Mouse (Mus musculus) lung, adult 2 months (tissue): ENCODE data around the gene Zmat3. TPM values are rescaled to one million over a fixed set of nuclear protein-coding genes. Genes with fewer than 3 reads are reported as not detected.
A peak's percentile ranks its signal among the peaks of the same experiment; 100 is the strongest.

Experiments used
- DNase-seq: peaks from one replicate; pipeline ENCODE4 v3.0.0; 2022
- H3K4me1 ChIP-seq: fragments of 200-500 bp; 2 replicates; pipeline ENCODE4 v1.6.1; 2011; ENCODE audit warnings: low read length; ENCODE audit not compliant: control insufficient read depth, insufficient read depth
- H3K4me3 ChIP-seq: fragments of 200-500 bp; replicated peaks from 2 replicates; pipeline ENCODE3; 2011; ENCODE audit warnings: low read depth, mild to moderate bottlenecking, control low read depth, low read length; ENCODE audit errors: extremely low read depth
- CTCF ChIP-seq: fragments of 200-500 bp; IDR thresholded peaks from 2 replicates; pipeline ENCODE4 v1.5.1; 2011; ENCODE audit warnings: mild to moderate bottlenecking, low read length, control low read depth; ENCODE audit not compliant: insufficient read depth
- POLR2A ChIP-seq: fragments of 200-500 bp; IDR thresholded peaks from 2 replicates; pipeline ENCODE4 v1.6.1; 2011; ENCODE audit warnings: low read depth, mild to moderate bottlenecking, control low read depth, low read length, borderline replicate concordance; ENCODE audit errors: extremely low read depth
- WGBS: fragments of 180-500 bp; shearing (Covaris S2); methylation state at CpG from one replicate; pipeline ENCODE4 v1.1.7; 2018; 5-methylcytosine and 5-hydroxymethylcytosine counted together
- polyA plus RNA-seq: library from polyadenylated mRNA; depleted of rRNA; stranded (reverse); fragments of >200 nt; gene quantifications from 2 replicates; pipeline ENCODE4 v1.2.3, GENCODE M21; 2012; rRNA removed

Zmat3 gene
- polyA plus RNA-seq, 1 experiment, result 10.8 TPM

DNA sequence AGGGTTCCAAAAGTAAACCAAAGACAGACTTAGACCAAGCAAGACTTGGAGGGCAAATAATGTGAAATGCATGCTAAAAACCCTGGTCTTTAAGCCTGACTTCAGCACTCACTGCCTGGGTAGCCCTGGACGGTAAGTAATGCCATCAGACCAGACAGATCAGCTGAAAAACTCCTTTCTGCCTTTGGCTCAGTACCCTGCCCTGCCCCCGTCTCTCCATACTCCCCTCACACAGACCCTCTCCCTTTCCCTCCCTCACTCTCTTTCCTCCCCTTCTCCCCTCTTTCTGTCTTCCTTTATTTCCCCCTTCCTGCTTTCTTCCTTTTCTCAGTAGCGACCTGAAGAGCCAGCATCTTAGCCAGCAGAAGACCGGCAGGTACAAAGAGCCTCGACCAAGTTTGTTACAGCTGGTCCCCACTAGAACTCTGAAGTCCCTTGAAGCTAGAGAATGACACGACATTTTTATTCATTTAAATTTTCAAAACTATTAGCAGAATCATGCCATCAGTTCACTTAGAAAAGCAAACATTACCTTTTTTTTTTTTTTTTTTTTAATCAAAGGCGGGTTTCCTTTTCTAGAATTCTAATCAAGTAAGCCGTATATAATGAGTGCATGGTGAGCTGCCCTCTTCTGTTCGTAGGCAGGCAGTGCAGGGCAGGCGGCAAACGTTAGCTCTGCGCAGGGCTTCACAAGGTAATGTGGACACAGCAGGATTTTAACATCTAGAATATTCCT lies 48.5 kb downstream of the Zmat3 start:
- Histone ChIP-seq H3K4me1 (no peaks in the 10 kb centered on the region), H3K4me3 (no peak overlapping the region)
- 24% methylated on average over 12 of the region's 12 CpGs for WGBS
- peak; percentile 27 for DNase-seq
- TF ChIP-seq POLR2A (no peak), CTCF (peak; percentile 86)

DNA sequence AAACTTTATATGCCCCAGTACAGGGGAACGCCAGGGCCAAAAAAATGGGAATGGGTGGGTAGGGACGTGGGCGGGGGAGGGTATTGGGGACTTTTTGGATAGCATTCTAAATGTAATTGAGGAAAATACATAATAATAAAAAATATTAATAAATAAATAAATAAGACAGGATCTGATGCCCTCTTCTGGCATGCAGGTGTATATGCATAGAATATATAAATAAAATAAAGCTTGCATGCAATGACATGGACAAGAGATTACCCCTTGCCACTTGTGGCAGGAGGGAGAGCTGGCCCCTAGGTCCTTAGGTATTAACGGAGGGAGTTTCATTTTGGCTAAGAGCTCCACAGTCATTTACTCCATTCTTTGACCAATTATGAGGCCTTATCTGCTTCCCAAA lies 51.1 kb downstream of the Zmat3 start:
- DNase-seq, result no peak
- 93% methylated on average over 4 of the region's 4 CpGs for WGBS
- TF ChIP-seq POLR2A (no peak), CTCF (no peak)
- H3K4me1 ChIP-seq, result no peaks in the 10 kb centered on the region
- no peak overlapping the region for H3K4me3 ChIP-seq

DNA sequence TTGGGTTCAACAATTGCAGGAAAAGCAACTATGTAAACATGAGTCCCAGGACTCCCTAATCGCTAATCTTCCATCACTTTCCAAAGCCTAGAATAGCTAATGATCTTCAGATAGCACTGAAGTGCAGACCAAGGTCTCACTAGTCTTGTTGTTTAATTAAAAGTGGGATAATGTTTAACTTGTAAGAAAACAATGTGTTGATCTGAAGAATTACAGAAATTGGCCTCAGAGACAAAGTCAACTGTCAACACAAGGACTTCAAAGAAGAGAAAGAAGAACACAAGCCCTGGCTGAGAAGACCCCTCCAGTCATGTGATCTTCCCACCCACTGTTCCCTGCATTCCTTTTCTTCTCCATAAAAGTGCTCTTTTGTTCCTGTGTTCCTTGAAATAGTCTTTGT lies 61.6 kb downstream of the Zmat3 start:
- no peak for TF ChIP-seq CTCF
- no peak for TF ChIP-seq POLR2A
- Histone ChIP-seq H3K4me1 (no peaks in the 10 kb centered on the region; the same call in 1 of the 2 replicates), H3K4me3 (no peak overlapping the region)
- WGBS, result 14% methylated on average over 1 of the region's 1 CpGs
- no peak for DNase-seq

DNA sequence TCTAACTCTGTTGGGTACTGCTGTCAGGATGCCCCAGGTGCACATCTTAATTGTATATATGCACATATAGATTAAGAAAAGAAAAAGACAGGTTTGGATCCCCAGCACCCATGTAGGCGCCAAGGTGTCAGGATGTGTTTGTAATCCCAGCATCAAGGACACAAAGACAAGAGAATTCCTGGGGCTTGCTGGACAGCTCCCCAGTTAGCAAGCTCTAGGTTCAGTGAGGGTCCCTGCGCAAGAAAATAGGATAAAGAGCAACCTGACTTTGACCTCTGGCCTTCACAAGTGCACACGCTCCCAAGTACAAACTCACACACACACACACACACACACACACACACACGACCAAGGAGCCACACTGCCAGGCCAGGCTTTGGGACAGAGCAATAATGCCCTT lies 73.8 kb downstream of the Zmat3 start:
- WGBS, result 63% methylated on average over 4 of the region's 4 CpGs
- TF ChIP-seq POLR2A (no peak), CTCF (no peak)
- Histone ChIP-seq H3K4me3 (no peak overlapping the region), H3K4me1 (no peaks in the 10 kb centered on the region)
- DNase-seq, result no peak

Other genes with a start within 250 kb of the Zmat3 start
- gene Pik3ca, start 31.7 kb upstream of the Zmat3 start, polyA plus RNA-seq, result 6.7 and 11.4 TPM in 2 replicates
- 0.08 TPM in 1 of 2 replicates, not detected in the other for gene Kcnmb3, start 126.2 kb upstream of the Zmat3 start, polyA plus RNA-seq
- 21.6 and 33.8 TPM in 2 replicates for gene Zfp639, start 144.2 kb upstream of the Zmat3 start, polyA plus RNA-seq
- 8.0 and 12.4 TPM in 2 replicates for gene Mfn1, start 163.5 kb upstream of the Zmat3 start, polyA plus RNA-seq